Mouse (Mus musculus) liver, adult 2 months (tissue): Measurements from ENCODE around the gene Gpc4. TPM values are rescaled to one million over a fixed set of nuclear protein-coding genes. Genes with fewer than 3 reads are reported as not detected.

Experiments
- DNase-seq: peaks from one replicate; pipeline ENCODE4 v3.0.0-alpha.2; 2011; ENCODE audit warnings: low read depth, low spot score; ENCODE audit errors: extremely low read depth
- H3K27ac ChIP-seq: fragments of 200-500 bp; replicated peaks from 2 replicates; pipeline ENCODE4 v1.5.1; 2012; ENCODE audit warnings: low read depth, mild to moderate bottlenecking, control low read depth, inconsistent platforms, low read length; ENCODE audit not compliant: insufficient read depth
- H3K27me3 ChIP-seq: fragments of 200-500 bp; 2 replicates; pipeline ENCODE4 v1.6.1; 2012; ENCODE audit warnings: mild to moderate bottlenecking, moderate library complexity, low read length, inconsistent platforms; ENCODE audit not compliant: control insufficient read depth, insufficient read depth
- H3K36me3 ChIP-seq: fragments of 200-500 bp; 2 replicates; pipeline ENCODE4 v1.6.1; 2012; ENCODE audit warnings: low read length, inconsistent platforms; ENCODE audit not compliant: control insufficient read depth, insufficient read depth
- H3K4me1 ChIP-seq: fragments of 200-500 bp; 2 replicates; pipeline ENCODE4 v1.6.1; 2011; ENCODE audit warnings: low read length; ENCODE audit not compliant: control insufficient read depth, insufficient read depth
- H3K4me3 ChIP-seq: fragments of 200-500 bp; 2 replicates; pipeline ENCODE4 v1.5.1; 2011; ENCODE audit warnings: low read depth, mild to moderate bottlenecking, control low read depth, low read length, moderate library complexity; ENCODE audit not compliant: insufficient read depth
- H3K79me2 ChIP-seq: fragments of 200-500 bp; 2 replicates; pipeline ENCODE4 v1.6.1; 2012; ENCODE audit warnings: inconsistent platforms, mild to moderate bottlenecking, low read length, moderate library complexity; ENCODE audit not compliant: control insufficient read depth, insufficient read depth
- H3K9ac ChIP-seq: fragments of 200-500 bp; 2 replicates; pipeline ENCODE4 v1.6.1; 2012; ENCODE audit warnings: low read depth, mild to moderate bottlenecking, control low read depth, inconsistent platforms, low read length
- CTCF ChIP-seq: fragments of 200-500 bp; IDR thresholded peaks from 2 replicates; pipeline ENCODE4 v1.5.1; 2011; ENCODE audit warnings: low read depth, low read length, control low read depth
- POLR2A ChIP-seq: fragments of 200-500 bp; IDR thresholded peaks from 2 replicates; pipeline ENCODE4 v1.6.1; 2011; ENCODE audit warnings: low read length, control low read depth; ENCODE audit not compliant: insufficient read depth; ENCODE audit errors: extremely low read depth
- WGBS: fragments of 180-500 bp; shearing (Covaris S2); methylation state at CpG from one replicate; pipeline ENCODE4 v1.1.7; 2018; 5-methylcytosine and 5-hydroxymethylcytosine counted together
- polyA plus RNA-seq: library from polyadenylated mRNA; depleted of rRNA; stranded (reverse); fragments of >200 nt; gene quantifications from 2 replicates; pipeline ENCODE4 v1.2.3, GENCODE M21; 2012; rRNA removed
- total RNA-seq: library from RNA; depleted of rRNA; stranded (reverse); fragments of >200 nt; gene quantifications from 2 replicates; pipeline ENCODE4 v1.2.3, GENCODE M21; 2014; rRNA removed

The Gpc4 gene
- total and polyA plus RNA-seq, 2 experiments: 30.3 to 30.8 TPM

GRCm38 (mm10) chrX:52053416-52053815 is 111.6 kb downstream of the Gpc4 start:
- TF ChIP-seq POLR2A (no peak), CTCF (no peak)

GRCm38 (mm10) chrX:52052011-52052410 is 113.0 kb downstream of the Gpc4 start:
- TF ChIP-seq CTCF: no peak
- no peak for TF ChIP-seq POLR2A
- no peak overlapping the region for H3K9ac ChIP-seq
- H3K27me3 ChIP-seq: no peaks in the 10 kb centered on the region
- H3K4me3 ChIP-seq: no peak overlapping the region
- peaks cover 13% of the 10 kb centered on the region for H3K36me3 ChIP-seq
- H3K4me1 ChIP-seq: no peaks in the 10 kb centered on the region
- WGBS: 25% methylated on average over 5 of the region's 5 CpGs
- DNase-seq: peak; percentile 61
- H3K27ac ChIP-seq: no peak overlapping the region
- no peaks in the 10 kb centered on the region for H3K79me2 ChIP-seq

More at GRCm38 (mm10) chrX:52053416-52053815, 111.6 kb downstream of the Gpc4 start:
- Histone ChIP-seq H3K4me3 (no peak overlapping the region), H3K27ac (no peak overlapping the region), H3K4me1 (no peaks in the 10 kb centered on the region), H3K79me2 (no peaks in the 10 kb centered on the region), H3K9ac (no peak overlapping the region), H3K27me3 (no peaks in the 10 kb centered on the region), H3K36me3 (peaks cover 15% of the 10 kb centered on the region)
- no peak for DNase-seq
- 52% methylated on average over 13 of the region's 13 CpGs for WGBS

- peaks cover 6% of the 10 kb centered on the region for H3K36me3 ChIP-seq
- TF ChIP-seq CTCF: no peak
- TF ChIP-seq POLR2A: no peak
- no peaks in the 10 kb centered on the region for H3K4me1 ChIP-seq
- no peaks in the 10 kb centered on the region for H3K27me3 ChIP-seq
- no peaks in the 10 kb centered on the region for H3K79me2 ChIP-seq
- no peak for DNase-seq
- no peak overlapping the region for H3K27ac ChIP-seq
- 86% methylated on average over 4 of the region's 4 CpGs for WGBS
- no peak overlapping the region for H3K4me3 ChIP-seq
- no peak overlapping the region for H3K9ac ChIP-seq
These were observed 114.1 kb downstream of the Gpc4 start for GRCm38 (mm10) chrX:52050941-52051340.

- H3K79me2 ChIP-seq: no peaks in the 10 kb centered on the region
- WGBS: 31% methylated on average over 1 of the region's 1 CpGs
- no peaks in the 10 kb centered on the region for H3K4me1 ChIP-seq
- no peak overlapping the region for H3K9ac ChIP-seq
- no peak for DNase-seq
- H3K27me3 ChIP-seq: no peaks in the 10 kb centered on the region
- no peak overlapping the region for H3K27ac ChIP-seq
- TF ChIP-seq CTCF (no peak), POLR2A (no peak)
- H3K4me3 ChIP-seq: no peak overlapping the region
- H3K36me3 ChIP-seq: no peaks in the 10 kb centered on the region
These were observed 125.2 kb downstream of the Gpc4 start for GRCm38 (mm10) chrX:52039875-52040274.

GRCm38 (mm10) chrX:52030146-52030545 is 134.9 kb downstream of the Gpc4 start:
- Histone ChIP-seq H3K4me3 (no peak overlapping the region), H3K27ac (no peak overlapping the region), H3K4me1 (no peaks in the 10 kb centered on the region), H3K79me2 (no peaks in the 10 kb centered on the region), H3K36me3 (no peaks in the 10 kb centered on the region), H3K27me3 (no peaks in the 10 kb centered on the region), H3K9ac (no peak overlapping the region)
- WGBS: 77% methylated on average over 7 of the region's 7 CpGs
- TF ChIP-seq POLR2A (no peak), CTCF (no peak)
- no peak for DNase-seq

GRCm38 (mm10) chrX:52017660-52018059 is 147.4 kb downstream of the Gpc4 start:
- WGBS: 38% methylated on average over 7 of the region's 9 CpGs
- no peak overlapping the region for H3K9ac ChIP-seq
- DNase-seq: no peak

More at GRCm38 (mm10) chrX:52017660-52018059, 147.4 kb downstream of the Gpc4 start:
- H3K79me2 ChIP-seq: no peaks in the 10 kb centered on the region
- H3K27me3 ChIP-seq: no peaks in the 10 kb centered on the region
- no peak overlapping the region for H3K27ac ChIP-seq
- no peaks in the 10 kb centered on the region for H3K4me1 ChIP-seq
- TF ChIP-seq POLR2A (no peak), CTCF (no peak)
- H3K36me3 ChIP-seq: no peaks in the 10 kb centered on the region
- H3K4me3 ChIP-seq: no peak overlapping the region

Other genes with a start within 250 kb of the Gpc4 start
- gene 1700080O16Rik, start 192.5 kb downstream of the Gpc4 start, total RNA-seq: not detected in 2 replicates
- not detected in 2 replicates for gene 1700080O16Rik, start 192.5 kb downstream of the Gpc4 start, polyA plus RNA-seq